Mouse (Mus musculus): ENCODE measurements at regions not wholly inside any gene's neighbourhood (a gene's known extent, or its start where the extent isn't known, plus 50 kb on each side); places are given as distances from the start of the nearest gene placed in this dataset.

DNA sequence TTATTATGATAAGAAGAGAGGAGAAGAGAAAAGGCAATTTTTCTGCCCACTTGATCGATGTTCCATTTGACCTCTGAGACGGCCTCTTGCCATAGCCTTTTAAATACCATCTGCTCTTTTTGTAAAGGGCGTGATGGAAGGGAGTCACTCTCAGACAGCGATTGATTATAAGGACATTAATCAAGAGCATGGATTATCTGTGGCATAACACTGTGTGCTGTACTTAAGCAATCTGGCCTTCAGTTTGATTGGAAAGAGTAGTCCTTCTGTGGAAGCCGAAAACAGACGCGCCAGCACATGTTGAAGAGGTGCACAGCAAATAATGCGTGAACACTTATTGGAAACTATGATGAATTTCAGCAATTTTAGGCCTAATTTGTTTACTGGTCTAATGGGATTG, 685.4 kb upstream of the Robo1 start:
- no peak for DNase-seq (ENCODE audit: low spot score in 2 of 2)

GRCm38 (mm10) chr16:71640361-71640760, 667.7 kb upstream of the Robo1 start:
- no peak for DNase-seq (ENCODE audit: low spot score in 2 of 2)

DNA sequence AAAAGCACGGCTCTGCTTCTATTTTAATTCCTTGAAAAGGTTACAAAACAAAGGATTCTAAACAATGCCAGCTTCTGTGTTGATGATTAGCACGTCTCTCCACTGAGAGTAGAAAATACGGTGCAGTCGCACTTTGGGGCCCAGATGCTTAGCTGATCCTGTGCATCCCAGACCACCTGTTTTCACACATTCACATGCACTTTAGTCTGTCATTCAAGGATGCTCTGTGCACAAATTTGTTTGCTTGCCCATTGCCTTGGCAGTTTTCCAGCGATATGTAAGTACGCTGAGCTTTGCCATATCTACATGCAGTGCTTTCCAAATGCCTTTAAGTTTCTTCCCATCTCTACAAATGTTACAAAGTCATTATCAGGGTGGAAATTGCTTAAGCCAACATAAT, 664.9 kb upstream of the Robo1 start:
- DNase-seq (ENCODE audit: low spot score in 2 of 2), result no peak

GRCm38 (mm10) chr16:71678075-71678701, 629.9 kb upstream of the Robo1 start:
- no peak for DNase-seq (ENCODE audit: low spot score in 2 of 2)

DNA sequence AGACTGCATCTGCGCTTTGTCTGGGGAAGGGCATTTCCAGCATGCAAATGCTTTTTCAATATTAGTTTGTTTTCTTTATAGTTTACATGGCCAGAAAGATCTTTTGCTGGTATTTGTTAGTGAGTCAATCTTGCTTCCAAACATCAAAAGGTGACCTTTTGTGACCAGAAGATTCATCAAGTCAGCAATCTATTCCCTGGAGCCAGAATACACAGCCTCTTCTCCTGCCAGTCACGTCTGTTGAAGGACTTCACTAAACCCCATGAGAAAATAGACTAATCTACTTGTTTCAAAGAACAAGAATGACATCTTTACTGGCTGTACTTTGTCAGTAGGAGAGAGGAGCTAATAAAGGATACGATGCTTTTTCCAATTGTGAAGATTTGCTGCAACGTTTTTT, 614.6 kb upstream of the Robo1 start:
- DNase-seq (ENCODE audit: low spot score in 2 of 2), result no peak

DNA sequence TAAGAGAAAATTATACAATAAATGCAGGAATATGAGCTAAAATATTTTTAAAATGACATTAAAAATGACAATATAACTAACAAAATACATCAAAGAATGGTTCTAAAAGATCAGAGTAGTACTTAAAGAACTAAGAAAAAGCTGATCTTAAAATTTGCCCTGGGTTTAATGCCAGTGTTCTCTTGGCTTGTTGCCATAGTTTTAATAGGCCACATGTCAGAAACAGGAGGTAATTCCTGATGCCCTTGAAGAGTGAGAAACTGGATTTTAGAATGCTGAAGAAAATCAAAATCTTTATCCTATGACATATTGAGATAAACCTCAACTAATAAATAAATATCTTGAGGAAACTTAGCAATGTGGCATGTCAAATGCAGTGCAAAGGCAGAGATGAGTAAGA, 602.3 kb upstream of the Robo1 start:
- DNase-seq (ENCODE audit: low spot score in 2 of 2), result no peak

- no peak for DNase-seq (ENCODE audit: low spot score in 2 of 2)
These were observed 598.4 kb upstream of the Robo1 start for GRCm38 (mm10) chr16:71709684-71710083.

DNA sequence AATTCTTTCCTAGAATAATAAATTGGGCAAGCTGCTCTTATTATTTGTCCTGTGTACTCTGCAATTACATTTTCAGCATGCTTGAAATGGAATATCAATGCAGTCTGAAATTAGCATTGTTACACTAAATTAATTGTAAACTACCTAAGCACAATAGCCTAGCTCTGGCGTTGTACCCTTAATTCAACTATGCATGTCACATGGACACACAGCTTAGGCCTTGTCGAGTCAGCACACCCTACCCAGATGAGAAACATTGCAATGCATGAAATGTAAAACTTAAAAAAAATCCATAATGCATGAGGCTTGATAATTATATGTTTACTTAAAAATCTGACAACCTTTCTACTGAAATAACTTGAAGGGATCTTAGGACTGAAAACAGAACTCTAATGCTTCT, 596.2 kb upstream of the Robo1 start:
- no peak for DNase-seq (ENCODE audit: low spot score in 2 of 2)

DNA sequence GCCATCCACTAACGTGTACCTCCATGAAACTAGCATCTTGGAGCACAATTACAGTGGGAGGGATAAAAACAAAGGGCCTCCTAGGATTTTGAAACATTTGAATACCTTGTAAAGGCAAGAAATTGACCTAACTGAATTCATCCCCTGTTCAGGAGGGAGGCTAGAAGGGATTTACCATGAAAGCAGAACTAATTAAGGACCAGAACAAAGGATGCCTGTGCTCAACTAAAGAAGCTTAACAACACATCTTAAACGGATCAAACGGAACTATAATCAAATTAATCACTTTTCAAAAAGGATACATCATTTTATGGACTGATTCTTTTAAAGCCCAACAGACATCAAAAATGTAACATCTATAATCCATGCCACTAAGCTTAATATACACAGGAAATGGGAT, 590.9 kb upstream of the Robo1 start:
- DNase-seq (ENCODE audit: low spot score in 2 of 2), result no peak

DNA sequence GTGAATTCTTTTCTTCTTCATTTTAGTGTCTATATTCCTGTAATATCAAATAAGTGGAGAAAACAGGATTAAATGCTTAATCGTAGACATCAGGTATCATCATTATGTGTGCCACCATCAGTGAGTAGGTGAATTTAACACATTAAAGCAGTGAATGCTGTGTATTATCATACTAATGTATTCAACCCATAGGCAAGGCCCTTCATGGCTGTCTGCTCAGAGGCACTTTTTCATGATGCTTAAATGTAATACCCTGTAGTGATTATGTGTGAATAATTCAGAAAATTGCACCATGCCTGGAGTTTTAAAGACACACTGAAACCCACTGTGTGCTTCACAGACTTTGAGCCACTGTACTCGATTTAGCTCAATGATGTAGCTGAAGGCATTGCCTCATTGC, 583.2 kb upstream of the Robo1 start:
- no peak for DNase-seq (ENCODE audit: low spot score in 2 of 2)

- DNase-seq (ENCODE audit: low spot score in 2 of 2), result no peak
These were observed 570.2 kb upstream of the Robo1 start for GRCm38 (mm10) chr16:71737941-71738340.

DNA sequence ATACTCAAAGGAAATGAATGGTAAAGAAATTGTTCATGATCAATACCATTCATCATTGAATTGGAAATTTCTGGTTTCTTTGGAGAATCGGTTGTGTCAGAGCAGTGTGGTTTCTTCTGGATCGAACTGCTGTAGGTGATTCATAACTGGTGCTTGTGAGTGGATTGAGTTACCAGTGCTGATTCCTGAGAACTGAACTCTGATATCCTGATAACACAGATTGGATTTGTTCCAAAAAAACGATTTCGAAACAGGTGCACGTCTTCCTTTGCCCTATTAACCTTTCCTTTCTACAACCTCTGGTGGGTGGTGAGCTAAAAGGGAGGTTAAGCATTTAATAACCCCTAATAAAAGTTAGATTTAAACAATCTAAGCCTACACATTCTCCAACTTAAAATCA, 569.0 kb upstream of the Robo1 start:
- DNase-seq (ENCODE audit: low spot score in 2 of 2), result no peak

- no peak for DNase-seq (ENCODE audit: low spot score in 2 of 2)
These were observed 527.2 kb upstream of the Robo1 start for GRCm38 (mm10) chr16:71780945-71781344.

DNA sequence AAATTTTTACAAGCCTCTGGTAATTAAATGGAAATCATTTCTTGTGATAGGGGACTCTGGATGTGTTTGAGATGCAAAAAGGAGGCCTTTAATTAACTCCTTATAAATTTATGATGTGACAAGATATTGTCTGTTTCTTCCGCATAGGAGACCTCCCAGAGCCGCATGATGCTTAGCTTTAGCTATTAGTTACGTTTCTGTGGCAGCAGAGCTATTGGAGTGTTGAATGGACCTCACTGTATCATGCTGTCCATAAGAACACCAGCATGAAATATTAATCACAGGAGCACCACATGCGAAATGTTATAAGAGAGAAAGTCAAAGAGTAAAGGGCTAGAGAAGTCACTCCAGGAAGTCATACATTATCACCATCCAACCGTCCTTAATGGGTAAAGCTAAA, 495.3 kb upstream of the Robo1 start:
- no peak for DNase-seq (ENCODE audit: low spot score in 2 of 2)

- no peak for DNase-seq (ENCODE audit: low spot score in 2 of 2)
These were observed 472.8 kb upstream of the Robo1 start for GRCm38 (mm10) chr16:71835325-71835724.

DNA sequence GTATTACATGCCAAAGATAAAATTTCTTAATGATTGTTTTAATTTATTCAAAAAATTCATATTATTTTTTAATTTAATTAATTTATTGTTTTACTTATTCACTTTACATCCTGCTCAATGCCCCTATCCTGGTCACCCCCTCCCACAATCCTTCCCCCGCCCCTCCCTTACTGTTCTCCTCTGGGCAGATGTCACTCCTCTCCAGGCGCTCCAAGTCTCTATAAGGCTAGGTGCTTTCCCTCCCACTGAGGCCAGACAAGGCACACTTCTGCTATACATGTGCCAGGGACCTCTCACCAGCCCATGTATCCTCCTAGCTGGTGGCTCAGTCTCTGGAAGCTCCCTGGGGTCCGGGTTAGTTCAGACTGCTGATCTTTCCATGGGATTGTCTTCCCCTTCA, 458.0 kb upstream of the Robo1 start:
- no peak for DNase-seq (ENCODE audit: low spot score in 2 of 2)

DNA sequence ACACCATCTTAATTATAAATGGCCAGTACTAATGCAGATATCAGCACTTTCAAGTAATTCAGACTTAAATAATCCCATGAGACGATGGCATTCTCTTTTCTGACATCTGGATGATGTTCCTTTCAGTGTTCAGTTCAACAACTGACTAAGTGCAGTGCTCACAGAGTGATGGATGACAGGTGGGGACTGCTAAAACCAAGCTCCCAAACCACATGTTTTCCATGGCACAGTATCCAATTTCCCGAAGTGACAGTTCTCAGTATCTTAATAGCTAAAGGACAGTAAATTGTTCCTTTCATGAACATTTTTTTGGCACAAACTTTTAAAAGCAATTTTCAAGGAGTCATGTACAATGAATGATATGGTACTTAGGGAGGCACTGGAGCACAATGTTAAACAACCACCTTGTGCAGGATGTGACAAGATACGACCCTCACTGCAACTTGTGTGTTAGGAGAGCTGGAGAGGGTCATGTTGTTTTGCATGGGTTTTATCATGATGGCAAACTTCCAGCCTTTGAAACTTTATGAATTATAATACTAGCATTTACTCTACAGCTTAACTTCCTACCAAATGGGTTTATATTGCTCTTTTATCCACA, 456.4 kb upstream of the Robo1 start:
- no peak for DNase-seq (ENCODE audit: low spot score in 2 of 2)

DNA sequence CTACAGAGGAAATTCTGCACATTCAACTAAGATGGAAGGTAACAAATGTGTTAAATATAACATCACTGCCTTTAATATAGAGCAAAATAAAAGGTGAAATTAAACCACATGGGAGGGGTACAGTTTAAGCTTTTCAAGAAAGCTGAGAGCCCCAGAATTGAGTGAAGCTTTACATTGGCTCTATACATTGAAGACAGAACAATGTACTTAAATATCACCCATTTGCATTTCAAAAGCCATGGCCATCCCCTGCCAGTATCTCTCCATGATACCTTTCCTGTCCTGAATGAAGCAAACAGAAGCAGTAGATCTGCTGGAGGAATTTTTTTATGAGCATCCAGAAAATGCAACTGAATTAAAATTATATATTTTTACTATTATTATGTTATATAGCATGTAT, 450.2 kb upstream of the Robo1 start:
- no peak for DNase-seq (ENCODE audit: low spot score in 2 of 2)

DNA sequence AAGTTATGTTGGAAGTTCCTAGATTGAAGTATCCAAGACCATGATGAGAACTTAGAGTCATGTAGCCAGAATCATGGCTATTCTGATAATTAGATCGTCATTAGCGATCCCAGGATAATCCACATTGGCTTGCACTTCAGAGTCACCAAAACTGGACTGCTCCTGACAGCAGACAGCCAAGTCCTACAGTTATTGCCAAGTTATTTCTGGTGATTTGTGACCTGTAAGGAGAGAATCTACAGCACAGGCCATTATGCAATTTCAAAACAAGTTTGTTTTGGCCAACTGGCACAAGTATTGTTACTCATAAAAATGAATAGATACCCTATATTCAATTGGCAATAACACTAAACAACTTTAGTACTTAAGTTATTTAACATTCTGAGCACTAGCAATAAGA, 447.9 kb upstream of the Robo1 start:
- DNase-seq (ENCODE audit: low spot score in 2 of 2), result no peak

DNA sequence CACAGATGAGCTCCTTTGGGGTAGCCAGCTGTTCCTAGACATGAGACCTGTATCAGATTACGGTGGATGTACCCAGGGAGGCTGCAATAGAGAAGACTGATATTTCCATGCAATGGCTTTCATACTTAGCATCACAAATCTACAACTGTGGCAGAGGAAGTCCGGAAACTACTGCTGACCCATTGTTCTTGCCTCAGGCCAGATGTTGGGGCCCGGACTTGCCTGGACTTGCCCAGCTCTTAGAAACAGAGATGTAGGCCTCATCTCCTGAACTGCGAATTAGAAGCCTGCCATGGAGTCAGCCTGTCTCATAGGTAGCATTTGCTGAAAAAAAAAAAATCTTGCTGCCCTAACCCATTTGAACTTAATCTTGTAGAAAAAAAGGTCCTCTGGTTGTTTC, 422.4 kb upstream of the Robo1 start:
- DNase-seq (ENCODE audit: low spot score in 2 of 2), result no peak

GRCm38 (mm10) chr16:71889679-71890078, 418.4 kb upstream of the Robo1 start:
- no peak for DNase-seq (ENCODE audit: low spot score in 2 of 2)

- no peak for DNase-seq (ENCODE audit: low spot score in 2 of 2)
These were observed 385.0 kb upstream of the Robo1 start for GRCm38 (mm10) chr16:71923111-71923510.

GRCm38 (mm10) chr16:71944165-71944564, 363.9 kb upstream of the Robo1 start:
- no peak for DNase-seq (ENCODE audit: low spot score in 2 of 2)

DNA sequence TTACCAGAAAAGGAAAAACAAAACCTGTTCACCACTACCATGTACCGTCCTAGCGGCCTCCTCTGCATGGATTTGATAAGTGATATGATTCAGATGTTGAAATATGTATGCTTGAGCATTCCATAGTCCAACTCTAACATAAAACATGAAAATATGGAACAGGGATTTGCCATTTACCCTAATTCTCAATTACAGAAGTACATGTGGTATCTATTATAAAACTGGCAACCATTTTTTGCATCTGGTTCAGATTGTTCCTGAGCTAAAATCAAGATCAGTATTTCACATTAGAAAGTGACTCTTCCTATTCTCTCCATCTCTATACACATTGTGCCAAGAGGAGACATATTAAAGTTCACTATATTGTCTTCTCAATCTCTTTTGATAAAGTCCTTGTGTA, 363.3 kb upstream of the Robo1 start:
- DNase-seq (ENCODE audit: low spot score in 2 of 2), result no peak

Measured in left cerebral cortex, adult 8-10 months (tissue).